Comparison of ENCODE assay signal across 10 mouse cellular contexts in the genomic region with DNA sequence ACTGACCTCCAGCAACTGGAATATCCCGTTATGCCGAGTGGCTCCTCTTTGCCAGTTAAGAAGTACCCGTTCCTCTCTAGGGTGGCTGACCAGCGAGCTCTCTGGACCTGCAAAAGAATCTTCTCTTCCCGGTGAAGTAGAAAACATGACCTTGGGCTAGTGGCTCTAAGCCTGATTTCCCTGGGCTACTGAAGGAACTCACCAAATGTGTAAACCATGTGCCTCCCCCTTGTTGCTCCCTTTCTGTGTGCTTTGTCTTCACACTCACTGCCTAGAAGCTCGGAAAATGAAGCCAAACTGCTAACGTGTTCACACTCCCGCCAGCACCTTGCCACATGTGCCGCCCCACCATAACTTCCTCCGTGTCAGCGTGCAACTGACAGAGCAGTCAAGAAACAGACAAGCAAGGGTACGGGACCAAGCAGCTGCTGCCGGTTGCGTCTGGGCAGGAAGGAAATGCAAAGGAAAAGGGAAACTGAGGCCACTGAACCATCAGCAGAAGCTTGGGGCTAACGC. TPM values are rescaled to one million over a fixed set of nuclear protein-coding genes. Genes with fewer than 3 reads are reported as not detected.
A peak's percentile ranks its signal among the peaks of the same experiment; 100 is the strongest.
DNase-seq lines count a peak whose midpoint lies in the region; ATAC-seq and TF ChIP-seq lines count a peak whose summit lies in the region.
"Had no signal": no experiment of that assay in that cellular context is flagged by ENCODE, and none has a peak within 500 bp of the region (broad histone marks: within the 10 kb centered on the region; RNA-seq: fewer than 3 reads in every experiment).

No protein-coding gene starts in this region.

- DNase-seq in hindbrain, embryonic 11.5 days (ENCODE audit: low spot score), result peak; percentile 7
- DNase-seq in hindbrain, embryonic 10.5 days (ENCODE audit: low spot score), result no peak
- DNase-seq in CH12.LX (ENCODE audit: extremely low read depth) (no peak), ZHBTc4 (ENCODE audit: low read depth, low spot score) (peak; percentile 25)
- DNase-seq in B cell, adult 2 months, result no peak
- DNase-seq in adrenal gland, adult (ENCODE audit: inconsistent age in 2 of 2, low spot score in 1 of 2), result no peak

- H3K9ac ChIP-seq in hindbrain, embryonic 11.5 days (ENCODE audit: low read depth, low read length), result no peak overlapping the region
- H3K9ac ChIP-seq in CH12.LX (ENCODE audit: insufficient read depth, low read depth), result 0 out of 2 replicates have a peak overlapping the region, but pooled peaks have one; percentile 16
- H3K9ac ChIP-seq: limb, embryonic 12.5 days; lung, embryonic 14.5 days had no signal

- TF ChIP-seq POLR2A in CH12.LX (IDR thresholded peaks at IDR 0.05; ENCODE audit: low read depth, low read length), result no peak

- H3K4me2 ChIP-seq in hindbrain, embryonic 11.5 days (replicated peaks; ENCODE audit: low read depth, low read length), result no peak overlapping the region
- peak overlapping the region; percentile 70 for H3K4me2 ChIP-seq in CH12.LX (ENCODE audit: insufficient read depth, low read depth, poor library complexity, severe bottlenecking)
- H3K4me2 ChIP-seq: limb, embryonic 12.5 days; lung, embryonic 14.5 days had no signal

- no peaks in the 10 kb centered on the region for H3K9me3 ChIP-seq in hindbrain, embryonic 11.5 days (ENCODE audit: control insufficient read depth, low read length)
- H3K9me3 ChIP-seq in hindbrain, embryonic 10.5 days, result no peaks in the 10 kb centered on the region
- no peaks in the 10 kb centered on the region for H3K9me3 ChIP-seq in CH12.LX (replicated peaks; ENCODE audit: low read length)
- H3K9me3 ChIP-seq: embryonic facial prominence, embryonic 10.5 days; limb, embryonic 12.5 days had no signal

- TF ChIP-seq EP300 in CH12.LX (IDR thresholded peaks at IDR 0.05; ENCODE audit: low read length), result no peak

- in situ Hi-C loops in CH12.LX (cut with MboI; ENCODE audit: low pct_ligation_motif_present, low pct_unique_long_range_greater_than_20kb, low sequenced_read_pairs), result no loop called here

- no peak for ATAC-seq in hindbrain, embryonic 11.5 days (ENCODE audit: low FRiP score)
- 0 out of 2 replicates have a peak, but pooled peaks have one; percentile 26 for ATAC-seq in megakaryocyte-erythroid progenitor cell, adult 5-6 weeks (replicated peaks; ENCODE audit: low FRiP score, low TSS enrichment, poor library complexity, severe bottlenecking)

- dilution Hi-C loops in CH12.LX (cut with MboI; ENCODE audit: extremely low pct_ligation_motif_present, extremely low pct_unique_long_range_greater_than_20kb, low sequenced_read_pairs), result no loop called here

- TF ChIP-seq CTCF in CH12.LX (conservative IDR thresholded peaks at IDR 0.05 in 1 of 2, IDR thresholded peaks at IDR 0.05 in 1 of 2; ENCODE audit: low read depth in 2 of 2, low read length in 2 of 2), result no peak

- H3K36me3 ChIP-seq in hindbrain, embryonic 11.5 days (ENCODE audit: control insufficient read depth, insufficient read depth, low read length), result no peaks in the 10 kb centered on the region
- no peaks in the 10 kb centered on the region for H3K36me3 ChIP-seq in hindbrain, embryonic 10.5 days
- no peaks in the 10 kb centered on the region for H3K36me3 ChIP-seq in CH12.LX (replicated peaks in 1 of 2; ENCODE audit: control insufficient read depth in 1 of 2, insufficient read depth in 1 of 2, low read length in 1 of 2)
- H3K36me3 ChIP-seq: embryonic facial prominence, embryonic 10.5 days; limb, embryonic 12.5 days had no signal

- H3K79me2 ChIP-seq in CH12.LX (replicated peaks; ENCODE audit: control insufficient read depth, extremely low read depth, insufficient read depth, poor library complexity, severe bottlenecking), result no peaks in the 10 kb centered on the region

- 66% methylated on average over 15 of the region's 15 CpGs for WGBS in hindbrain, embryonic 11.5 days
- WGBS in hindbrain, embryonic 10.5 days, result 68% methylated on average over 15 of the region's 15 CpGs

- no peak overlapping the region for H3K27ac ChIP-seq in hindbrain, embryonic 11.5 days (ENCODE audit: low read depth, low read length)
- no peak overlapping the region for H3K27ac ChIP-seq in hindbrain, embryonic 10.5 days
- H3K27ac ChIP-seq in CH12.LX (ENCODE audit: insufficient read depth, low read depth), result no peak overlapping the region
- H3K27ac ChIP-seq: embryonic facial prominence, embryonic 10.5 days; limb, embryonic 12.5 days had no signal

- H3K4me1 ChIP-seq in hindbrain, embryonic 11.5 days (replicated peaks; ENCODE audit: control insufficient read depth, insufficient read depth, low read length), result no peaks in the 10 kb centered on the region
- H3K4me1 ChIP-seq in hindbrain, embryonic 10.5 days (replicated peaks), result no peaks in the 10 kb centered on the region
- peaks cover 0 to 5% of the 10 kb centered on the region in 2 experiments; a peak in 2 of 4 replicates for H3K4me1 ChIP-seq in CH12.LX (ENCODE audit: control insufficient read depth in 1 of 2, insufficient read depth in 2 of 2)
- H3K4me1 ChIP-seq: embryonic facial prominence, embryonic 10.5 days; limb, embryonic 12.5 days had no signal

- no peaks in the 10 kb centered on the region for H3K27me3 ChIP-seq in hindbrain, embryonic 11.5 days (ENCODE audit: control insufficient read depth, insufficient read depth, low read length)
- no peaks in the 10 kb centered on the region; the same call in 1 of the 2 replicates for H3K27me3 ChIP-seq in hindbrain, embryonic 10.5 days (ENCODE audit: insufficient read depth, poor library complexity, severe bottlenecking)
- no peaks in the 10 kb centered on the region for H3K27me3 ChIP-seq in CH12.LX (replicated peaks)
- H3K27me3 ChIP-seq: limb, embryonic 12.5 days had no signal

- H3K4me3 ChIP-seq in hindbrain, embryonic 11.5 days (ENCODE audit: low read depth, low read length), result no peak overlapping the region
- no peak overlapping the region for H3K4me3 ChIP-seq in hindbrain, embryonic 10.5 days
- H3K4me3 ChIP-seq in CH12.LX (replicated peaks in 1 of 3; ENCODE audit: low read depth in 2 of 3, low read length in 2 of 3, poor library complexity in 1 of 3), result peak overlapping the region in 1 of 3 experiments; percentile 5
- H3K4me3 ChIP-seq: embryonic facial prominence, embryonic 10.5 days; limb, embryonic 12.5 days had no signal

- no peak for TF ChIP-seq RAD21 in CH12.LX (IDR thresholded peaks at IDR 0.05; ENCODE audit: low read depth, low read length)

TF ChIP-seq in CH12.LX, 34 proteins besides CTCF, POLR2A, EP300 and RAD21:
- no peak for TF ChIP-seq MXI1 (IDR thresholded peaks at IDR 0.05; ENCODE audit: low read depth, low read length)
- TF ChIP-seq TCF12 (IDR thresholded peaks at IDR 0.05; ENCODE audit: low read depth, low read length), result no peak
- no peak for TF ChIP-seq MEF2A (IDR thresholded peaks at IDR 0.05; ENCODE audit: borderline replicate concordance, low read depth, low read length)
- no peak for TF ChIP-seq SIN3A (IDR thresholded peaks at IDR 0.05; ENCODE audit: low read length)
- no peak for TF ChIP-seq ETS1 (conservative IDR thresholded peaks at IDR 0.05; ENCODE audit: low read depth, low read length)
TF ChIP-seq in CH12.LX: peak in this region for 0.

RNA-seq across cellular contexts. Expression of a gene that starts 47.9 kb away (rescaled TPM):
- 10.7 and 11.6 TPM in 2 replicates for polyA plus RNA-seq in hindbrain, embryonic 11.5 days (2014; fragmentation: Nextera tagmentation; extraction: Ambion mirVana)
- polyA plus RNA-seq in hindbrain, embryonic 10.5 days (2016; fragmentation: Nextera tagmentation; extraction: Ambion mirVana), result 6.6 and 7.8 TPM in 2 replicates
- total RNA-seq in CH12.LX (2012; rRNA removed) (18.6 and 21.6 TPM in 2 replicates), CH12.LX (2014; rRNA removed) (8.0 and 13.4 TPM in 2 replicates)
- polyA plus RNA-seq in CH12.LX (2012; ENCODE audit: insufficient read length, low read depth), result 13.4 and 17.2 TPM in 2 replicates
- total RNA-seq in megakaryocyte-erythroid progenitor cell, adult 5-6 weeks (2014; fragmentation: Nextera tagmentation), result 7.7 and 14.9 TPM in 2 replicates
- total RNA-seq in megakaryocyte-erythroid progenitor cell, adult 5-6 weeks (2017), result 2.0 and 3.0 TPM in 2 replicates

Comparison
In these comparisons a context has a peak if more than half of its experiments do, and no peak if none do; other contexts are left out.
1. DNase-seq: peak in hindbrain, embryonic 11.5 days (single experiment) and ZHBTc4 (single experiment); none in hindbrain, embryonic 10.5 days (single experiment), CH12.LX (single experiment), B cell, adult 2 months (0 of 2) and adrenal gland, adult (0 of 2).